Mouse (Mus musculus) cortical plate, adult 2 months (tissue): ENCODE data around the gene Ifit1bl2.

Experiments
- CTCF ChIP-seq: fragments of 200-500 bp; IDR thresholded peaks from 2 replicates; pipeline ENCODE4 v1.5.1; 2011; ENCODE audit warnings: mild to moderate bottlenecking, control low read depth, low read length; ENCODE audit not compliant: insufficient read depth; ENCODE audit errors: extremely low read depth
- POLR2A ChIP-seq: fragments of 200-500 bp; IDR thresholded peaks from 2 replicates; pipeline ENCODE4 v1.6.1; 2011; ENCODE audit warnings: mild to moderate bottlenecking, low read length, control low read depth; ENCODE audit not compliant: insufficient read depth; ENCODE audit errors: extremely low read depth

GRCm38 (mm10) chr19:34596811-34597210, 43.7 kb downstream of the Ifit1bl2 start:
- TF ChIP-seq CTCF (no peak), POLR2A (no peak)
